Mouse (Mus musculus) adipose tissue, adult 10 weeks (tissue): ENCODE data around the gene S100a6. TPM values are rescaled to one million over a fixed set of nuclear protein-coding genes. Genes with fewer than 3 reads are reported as not detected.

ENCODE experiments used
- polyA plus RNA-seq: library from polyadenylated mRNA; stranded (reverse); fragments of 350-450 nt; fragmentation: Illumina TruSeq; extraction: RNeasy Lipid Tissue Mini Kit (QIAGEN cat#74804); gene quantifications from one replicate; pipeline ENCODE4 v1.2.3, GENCODE M21; 2014; ENCODE audit warnings: low read depth, low replicate concordance

The S100a6 gene
- polyA plus RNA-seq, result 241 TPM

DNA sequence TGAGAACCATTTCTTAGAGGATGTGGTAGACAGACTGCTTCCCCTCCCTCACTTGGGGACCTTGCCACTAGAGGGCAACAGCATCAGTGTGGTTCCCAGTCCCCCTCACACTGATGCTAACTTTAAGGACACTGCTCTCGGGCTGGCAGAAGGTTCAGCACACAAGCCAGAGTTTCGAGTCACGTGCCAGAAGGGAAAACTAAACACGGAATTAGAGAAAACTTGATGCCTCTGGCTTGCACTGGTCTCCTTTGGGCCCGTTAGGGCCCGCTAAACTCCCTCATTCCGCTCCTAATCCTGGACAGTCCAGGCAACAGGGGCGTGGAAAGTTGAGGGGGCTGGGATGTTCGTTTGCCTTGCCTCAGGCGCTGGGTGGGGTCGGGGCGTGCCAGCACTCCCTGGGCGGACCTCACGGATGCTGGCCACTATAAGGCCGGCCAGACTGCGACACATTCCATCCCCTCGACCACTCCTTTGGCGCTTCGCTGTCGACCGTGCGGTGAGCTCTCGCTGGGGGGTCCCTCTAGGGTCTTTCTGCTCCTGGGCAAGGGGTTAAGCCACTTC, at the start of gene S100a6:
Gene S100a6, plus strand, starts transcription at position 155 of the 564 bp plus-strand sequence.

DNA sequence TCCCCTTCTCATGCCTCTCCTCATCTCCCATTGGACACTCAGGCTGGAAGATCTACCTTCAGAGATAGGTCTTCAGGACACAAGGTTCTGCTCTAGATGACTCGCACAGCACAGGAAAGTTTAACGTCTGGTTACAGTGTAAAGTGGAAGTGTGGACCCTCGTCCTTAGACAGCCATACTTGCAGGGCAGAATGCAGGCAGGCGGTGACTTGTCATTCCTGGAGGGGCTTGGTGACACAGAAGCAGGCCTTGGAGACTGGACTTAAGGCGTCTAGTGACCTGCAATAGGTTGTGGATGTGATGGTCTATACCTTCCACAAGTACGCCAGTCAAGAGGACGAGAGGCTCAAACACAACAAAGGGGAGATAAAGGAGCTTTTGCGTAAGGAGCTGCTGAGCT, 22.7 kb upstream of the S100a6 start, which contains the start of gene S100a2:
Gene S100a2, plus strand, starts transcription at position 301 of the 400 bp plus-strand sequence.

DNA sequence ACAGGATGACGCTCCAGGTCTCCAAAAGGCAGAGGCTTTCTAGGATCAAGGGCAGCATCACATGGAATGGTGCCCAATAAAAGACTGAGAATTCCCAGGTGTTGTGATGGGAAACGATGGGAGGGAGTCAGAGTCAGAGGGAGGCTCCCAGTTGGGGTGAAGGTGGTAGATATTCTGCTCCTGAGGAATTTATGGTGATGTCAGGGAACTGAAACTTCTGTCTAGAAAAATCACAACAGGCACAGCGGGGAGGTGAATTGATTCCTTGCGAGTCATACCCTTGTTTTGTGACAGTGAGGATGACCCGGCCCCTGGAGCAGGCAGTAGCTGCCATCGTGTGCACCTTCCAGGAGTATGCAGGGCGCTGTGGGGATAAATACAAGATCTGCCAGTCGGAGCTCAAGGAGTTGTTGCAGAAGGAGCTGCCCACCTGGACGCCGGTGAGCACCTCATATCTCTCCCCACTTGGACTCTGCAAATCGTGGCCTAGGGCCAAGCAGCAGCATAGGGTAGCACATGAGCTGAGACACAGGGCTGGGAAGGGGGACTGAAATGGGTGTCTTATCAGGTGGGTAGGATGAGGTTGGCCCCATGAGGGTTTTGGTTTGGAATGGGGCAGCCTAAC, 11.1 kb upstream of the S100a6 start, which contains the start of gene Gm42674:
Gene Gm42674, plus strand, starts transcription at position 419 of the 625 bp plus-strand sequence.

DNA sequence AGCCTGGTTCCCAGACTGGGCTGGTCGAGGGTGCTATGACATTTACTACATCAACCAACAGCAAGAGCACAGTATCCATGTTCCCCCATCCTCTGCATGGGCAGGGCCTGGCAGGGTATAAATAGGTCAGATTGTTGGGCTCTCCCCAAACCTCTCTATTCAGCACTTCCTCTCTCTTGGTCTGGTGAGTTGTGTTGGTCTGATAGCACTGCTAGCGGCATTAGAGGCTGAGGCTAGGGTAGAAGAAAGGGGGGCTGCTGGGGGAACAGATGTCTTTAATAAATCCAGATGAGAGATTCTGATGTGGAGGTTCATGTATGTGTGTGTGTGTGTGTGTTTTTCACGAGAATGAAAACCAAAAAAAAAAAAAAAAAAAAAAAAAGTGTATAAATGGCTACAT, 9.1 kb upstream of the S100a6 start, which contains the start of gene S100a4:
Gene S100a4, plus strand, starts transcription at position 149 of the 400 bp plus-strand sequence.

GRCm38 (mm10) chr3:90608223-90608622, 4.5 kb upstream of the S100a6 start, which contains the start of gene S100a5:
TSS of gene S100a5 (plus strand) at chr3:90608523.

DNA sequence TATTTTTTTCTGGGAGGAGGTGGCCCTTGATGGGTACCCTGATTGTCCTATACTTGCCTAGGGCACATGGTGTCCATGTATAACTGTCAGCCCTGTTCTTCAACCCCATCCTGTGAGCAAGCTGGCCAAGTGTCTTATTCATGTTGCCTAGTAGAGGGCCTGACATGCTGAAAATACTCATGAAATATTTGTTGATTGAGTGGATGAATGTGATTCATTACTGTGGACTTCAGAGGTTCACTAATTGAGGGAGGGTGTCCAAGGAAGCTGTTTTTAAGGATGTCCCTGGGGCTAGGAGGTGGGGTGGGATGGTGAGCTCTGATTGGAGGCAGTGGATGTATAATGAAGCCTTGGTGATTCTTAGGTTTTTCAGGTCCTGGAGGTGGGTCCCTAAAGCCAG, 41.0 kb downstream of the S100a6 start, which contains the start of gene S100a7a:
Gene S100a7a, plus strand, starts transcription at position 301 of the 400 bp plus-strand sequence.

DNA sequence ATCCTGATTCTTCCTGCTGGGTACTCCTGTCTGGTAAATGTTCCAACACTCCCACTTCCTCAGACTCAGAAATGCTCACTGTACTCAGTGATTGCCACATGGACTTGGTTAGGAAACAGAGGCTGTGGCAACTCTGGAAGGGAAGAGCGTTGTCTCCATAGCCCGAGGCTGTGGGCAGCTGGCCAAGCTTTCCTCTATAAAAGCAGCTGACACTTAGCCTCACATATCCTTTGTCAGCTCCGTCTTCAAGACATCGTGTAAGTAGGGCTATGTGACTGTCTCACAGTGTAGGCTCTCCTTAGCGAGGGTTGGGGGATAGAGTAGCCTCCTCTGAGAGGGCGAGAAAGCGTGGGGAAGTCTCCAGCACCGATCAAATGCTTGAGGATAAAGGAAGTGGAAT, 56.2 kb downstream of the S100a6 start, which contains the start of gene S100a8:
Gene S100a8, plus strand, starts transcription at position 133 of the 400 bp plus-strand sequence.

Other genes starting within 250 kb of the S100a6 start
- 5.7 TPM for gene Slc27a3, start 222.9 kb upstream of the S100a6 start, polyA plus RNA-seq
- 33.2 TPM for gene Ints3, start 179.3 kb upstream of the S100a6 start, polyA plus RNA-seq
- 28.7 TPM for gene Npr1, start 147.0 kb upstream of the S100a6 start, polyA plus RNA-seq
- 60.7 TPM for gene Ilf2, start 136.8 kb upstream of the S100a6 start, polyA plus RNA-seq
- 66.2 TPM for gene Snapin, start 121.8 kb upstream of the S100a6 start, polyA plus RNA-seq
- 83.0 TPM for gene Chtop, start 103.4 kb upstream of the S100a6 start, polyA plus RNA-seq
- 258 TPM for gene S100a1, start 98.5 kb upstream of the S100a6 start, polyA plus RNA-seq
- 64.5 TPM for gene S100a13, start 98.4 kb upstream of the S100a6 start, polyA plus RNA-seq
- gene S100a14, start 86.0 kb upstream of the S100a6 start, polyA plus RNA-seq, result 8.3 TPM
- gene S100a16, start 75.6 kb upstream of the S100a6 start, polyA plus RNA-seq, result 139 TPM
- gene S100a3, start 52.3 kb upstream of the S100a6 start, polyA plus RNA-seq, result not detected
- not detected for gene S100a2, start 22.6 kb upstream of the S100a6 start, polyA plus RNA-seq
- not detected for gene Gm42674, start 11.0 kb upstream of the S100a6 start, polyA plus RNA-seq
- gene S100a4, start 9.1 kb upstream of the S100a6 start, polyA plus RNA-seq, result 80.2 TPM
- gene S100a5, start 4.4 kb upstream of the S100a6 start, polyA plus RNA-seq, result not detected
- gene S100a7a, start 41.1 kb downstream of the S100a6 start, polyA plus RNA-seq, result 0.73 TPM
- 2.7 TPM for gene S100a8, start 56.1 kb downstream of the S100a6 start, polyA plus RNA-seq
- gene S100a9, start 82.8 kb downstream of the S100a6 start, polyA plus RNA-seq, result 2.7 TPM
- gene Pglyrp4, start 114.0 kb downstream of the S100a6 start, polyA plus RNA-seq, result 0.48 TPM
- not detected for gene Gm5849, start 165.0 kb downstream of the S100a6 start, polyA plus RNA-seq